Mouse (Mus musculus): Measurements from ENCODE around the gene Polr2h. TPM values are rescaled to one million over a fixed set of nuclear protein-coding genes. Genes with fewer than 3 reads are reported as not detected.

Polr2h gene
- total RNA-seq, 1 experiment from 2014 or later: 115 TPM

DNA sequence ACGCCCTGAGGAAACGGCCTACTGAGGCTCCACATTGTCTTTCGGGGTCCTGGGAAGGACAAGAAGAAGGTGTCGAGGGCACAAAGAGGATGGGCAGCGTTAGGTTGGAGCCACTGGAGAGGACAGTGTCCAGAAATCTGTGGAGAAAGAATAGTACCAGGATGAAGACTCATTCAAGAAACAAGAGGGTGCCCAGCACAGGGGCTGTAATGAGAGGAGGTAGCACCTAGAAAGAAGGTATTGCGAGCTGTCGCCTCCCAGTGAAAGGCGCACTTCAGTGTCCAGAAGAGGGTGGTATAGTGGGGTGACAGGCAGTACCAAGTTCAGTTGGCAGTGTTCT is 654 bp upstream of the Polr2h start:
- ATAC-seq (replicated peaks; ENCODE audit: low read depth, poor library complexity, severe bottlenecking): no peak

DNA sequence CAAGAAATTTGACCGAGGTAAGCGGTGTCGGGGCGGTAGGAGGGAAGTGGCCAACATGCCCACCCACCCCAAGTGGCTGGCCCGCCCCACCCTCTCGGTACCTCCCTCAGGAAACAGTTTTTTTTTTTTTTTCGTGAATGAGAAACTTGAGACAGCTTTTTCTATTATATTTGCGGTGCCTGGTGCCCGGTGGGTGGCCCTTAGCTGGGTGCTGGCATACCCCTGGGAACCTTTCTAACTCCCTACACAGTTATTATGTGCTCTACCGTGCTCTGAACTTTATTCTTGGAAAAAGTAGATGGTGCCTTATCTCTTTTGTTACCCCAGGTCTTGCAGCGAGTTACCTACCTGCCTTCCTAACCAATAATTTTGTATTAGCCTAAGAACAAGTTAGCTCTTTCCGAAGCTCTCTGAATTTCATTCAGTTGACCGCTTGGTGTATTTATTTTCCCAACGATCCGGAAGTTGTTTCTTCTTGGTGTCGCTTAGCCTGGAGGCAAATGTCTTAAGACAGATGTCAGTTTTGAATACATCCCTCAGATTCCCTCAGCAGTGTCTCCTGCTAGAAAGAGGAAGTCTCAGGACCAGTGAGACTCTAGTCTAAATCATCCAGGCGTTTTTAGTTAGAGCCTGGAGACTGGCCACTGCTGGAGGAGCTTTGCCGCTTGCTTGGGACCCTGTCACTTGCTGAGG is 659 bp downstream of the Polr2h start:
- peak; percentile 15; the same call in 1 of the 2 replicates for ATAC-seq (replicated peaks; ENCODE audit: low read depth, poor library complexity, severe bottlenecking)

DNA sequence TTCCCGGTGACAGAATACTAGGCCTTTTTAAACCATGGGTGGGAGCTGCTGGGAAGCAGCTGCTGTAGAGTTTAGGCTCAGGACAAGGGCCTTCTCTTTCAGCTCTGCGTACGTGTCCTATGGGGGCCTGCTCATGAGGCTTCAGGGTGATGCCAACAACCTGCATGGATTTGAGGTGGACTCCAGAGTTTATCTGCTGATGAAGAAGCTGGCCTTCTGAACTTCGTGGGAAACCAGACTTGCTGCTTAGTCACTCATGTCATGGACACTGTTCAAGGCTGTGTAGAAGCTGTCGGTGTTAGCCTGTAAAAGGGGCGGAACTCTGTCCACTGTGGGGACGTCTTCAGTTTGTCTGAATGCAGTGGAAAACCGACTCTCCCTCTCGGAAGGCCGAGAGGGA is 4.3 kb downstream of the Polr2h start:
- ATAC-seq (replicated peaks; ENCODE audit: low read depth, poor library complexity, severe bottlenecking): no peak

DNA sequence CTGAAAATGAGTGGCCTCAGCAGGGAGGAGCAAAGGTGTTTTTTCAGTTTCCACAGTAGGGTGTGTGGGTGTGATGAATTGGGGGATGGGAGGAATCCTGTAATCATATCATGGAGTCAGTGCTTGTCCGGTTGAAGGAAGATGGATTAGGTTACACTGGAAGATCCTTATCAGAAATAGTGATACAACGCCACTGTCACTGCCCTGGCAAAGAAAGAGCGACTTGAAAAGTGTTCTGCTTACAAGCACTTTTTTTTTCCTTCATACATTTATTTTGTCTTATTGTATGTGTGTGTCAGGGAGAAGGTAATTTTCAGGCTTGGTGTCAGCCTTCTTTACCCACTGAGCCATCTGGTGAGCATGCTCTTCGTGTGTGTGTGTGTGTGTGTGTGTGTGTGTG is 5.3 kb downstream of the Polr2h start:
- ATAC-seq (replicated peaks; ENCODE audit: low read depth, poor library complexity, severe bottlenecking): no peak

DNA sequence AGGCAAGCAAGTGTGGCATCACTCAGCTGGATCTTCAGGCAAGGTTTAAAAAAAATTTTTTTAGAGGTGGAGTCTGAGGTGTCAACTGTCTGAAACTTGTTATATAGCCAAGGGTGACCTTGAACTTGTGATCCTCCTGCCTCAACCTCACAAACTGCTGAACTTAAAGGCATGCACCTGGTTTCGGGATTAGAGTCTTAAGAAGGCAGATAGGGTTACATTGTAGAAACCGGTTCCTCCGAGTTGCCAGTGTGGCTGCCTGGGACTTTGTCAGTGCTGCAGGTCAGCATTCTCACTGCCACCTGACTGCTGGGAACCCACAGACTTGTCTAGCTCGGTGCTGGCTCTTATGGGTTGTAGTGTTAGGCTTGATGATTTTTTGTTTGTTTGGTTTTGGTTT is 5.8 kb downstream of the Polr2h start:
- no peak for ATAC-seq (replicated peaks; ENCODE audit: low read depth, poor library complexity, severe bottlenecking)

DNA sequence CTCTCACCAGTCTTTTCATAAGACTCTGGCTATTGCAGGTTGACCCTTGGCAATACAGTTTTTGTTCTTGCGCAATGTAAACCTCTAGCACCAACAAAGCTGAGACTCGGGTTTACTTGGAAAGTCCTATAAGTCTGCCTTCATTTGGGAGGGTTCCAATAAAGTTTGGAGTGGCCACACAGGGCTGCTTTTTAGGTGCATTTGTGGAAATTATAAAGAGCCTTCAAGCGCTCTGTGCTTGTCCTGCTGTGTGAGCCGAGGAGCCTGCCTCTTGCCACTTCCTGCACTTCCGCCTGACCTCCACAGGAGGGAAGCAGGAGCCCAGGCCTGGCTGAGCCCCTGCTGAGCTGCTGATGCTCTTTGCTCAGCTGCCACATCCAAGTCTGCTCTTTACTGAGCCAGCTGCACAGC is 6.9 kb downstream of the Polr2h start:
- ATAC-seq (replicated peaks; ENCODE audit: low read depth, poor library complexity, severe bottlenecking): peak; percentile 99

DNA sequence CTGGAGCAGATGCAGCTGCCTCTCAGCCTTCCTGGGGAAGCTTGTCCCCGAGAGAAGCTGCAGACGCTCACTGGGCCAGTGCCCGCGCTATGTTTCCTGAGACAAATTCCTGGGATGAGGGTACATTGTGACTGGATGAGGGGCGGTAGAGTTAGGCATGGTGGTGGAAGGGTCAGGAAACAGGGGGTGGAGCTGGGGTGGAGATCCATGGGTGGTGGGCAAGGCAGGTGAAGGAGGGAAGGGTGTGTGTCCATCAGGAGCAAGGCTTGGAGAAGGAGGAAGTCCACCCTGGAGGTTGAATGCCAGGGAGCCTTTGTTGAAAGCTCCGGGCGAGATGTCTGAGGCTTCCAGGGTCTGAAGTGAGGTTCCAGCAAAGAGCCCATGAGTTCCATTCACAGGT is 7.9 kb downstream of the Polr2h start:
- no peak for ATAC-seq (replicated peaks; ENCODE audit: low read depth, poor library complexity, severe bottlenecking)

DNA sequence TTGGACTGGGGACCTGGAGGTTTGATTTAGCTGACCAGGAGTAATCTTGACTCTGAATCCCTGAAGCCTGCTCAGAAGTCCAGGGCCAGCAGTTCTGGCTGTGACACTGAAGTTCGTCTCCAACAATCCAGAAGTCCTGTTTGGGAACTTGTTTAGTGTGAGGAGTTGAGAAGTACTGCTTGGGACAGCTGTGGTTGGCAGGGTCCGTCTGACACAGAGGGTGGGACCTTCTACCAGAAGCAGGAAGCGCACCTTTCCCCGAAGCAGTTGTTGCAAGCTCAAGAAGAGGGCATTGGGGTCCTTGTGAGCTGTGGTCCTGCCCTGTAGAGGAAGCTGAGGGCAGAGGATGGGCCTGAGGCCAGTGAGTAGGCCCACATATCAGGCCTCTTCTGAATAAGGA is 8.3 kb downstream of the Polr2h start:
- no peak for ATAC-seq (replicated peaks; ENCODE audit: low read depth, poor library complexity, severe bottlenecking)

DNA sequence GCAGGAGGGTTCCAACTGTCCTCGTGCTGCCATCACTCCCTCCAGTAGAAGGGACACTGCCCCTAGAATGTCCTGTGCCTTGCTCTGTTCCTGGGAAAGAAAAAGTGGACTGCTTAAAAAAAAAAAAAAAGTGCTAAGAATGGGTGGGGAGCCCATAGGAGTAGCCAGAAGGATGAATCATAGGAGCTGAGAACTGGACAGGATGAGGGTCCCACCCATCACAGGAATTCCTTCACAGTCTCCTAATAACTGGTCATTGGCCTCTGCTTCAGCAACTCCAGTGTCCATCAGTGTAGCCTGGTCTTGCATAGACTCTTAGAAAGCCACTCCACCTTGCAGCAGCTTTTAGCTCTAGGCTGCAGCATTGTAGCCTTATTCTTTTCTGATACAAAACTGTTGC is 8.9 kb downstream of the Polr2h start:
- no peak for ATAC-seq (replicated peaks; ENCODE audit: low read depth, poor library complexity, severe bottlenecking)

DNA sequence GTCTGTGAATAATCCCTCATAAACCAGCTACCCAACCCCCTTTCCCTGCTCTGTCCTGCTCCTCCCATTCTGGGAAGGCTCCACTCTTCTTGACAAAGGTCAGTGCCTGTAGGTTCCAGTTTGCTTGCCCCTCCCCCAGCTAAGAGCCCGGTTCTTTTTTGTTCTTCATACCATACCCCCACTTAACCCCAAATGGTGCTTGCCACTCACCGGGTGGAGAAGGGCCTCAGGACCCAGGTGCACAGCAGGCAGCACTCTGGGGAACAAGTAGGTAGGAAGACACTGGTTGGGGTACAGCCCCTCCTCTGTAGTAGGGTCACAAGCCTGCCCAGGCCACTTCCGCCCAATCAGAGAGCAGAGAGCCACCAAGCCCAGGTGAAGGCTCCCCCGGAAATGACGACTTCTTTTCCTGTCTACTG is 12.8 kb downstream of the Polr2h start:
- ATAC-seq (replicated peaks; ENCODE audit: low read depth, poor library complexity, severe bottlenecking): no peak

DNA sequence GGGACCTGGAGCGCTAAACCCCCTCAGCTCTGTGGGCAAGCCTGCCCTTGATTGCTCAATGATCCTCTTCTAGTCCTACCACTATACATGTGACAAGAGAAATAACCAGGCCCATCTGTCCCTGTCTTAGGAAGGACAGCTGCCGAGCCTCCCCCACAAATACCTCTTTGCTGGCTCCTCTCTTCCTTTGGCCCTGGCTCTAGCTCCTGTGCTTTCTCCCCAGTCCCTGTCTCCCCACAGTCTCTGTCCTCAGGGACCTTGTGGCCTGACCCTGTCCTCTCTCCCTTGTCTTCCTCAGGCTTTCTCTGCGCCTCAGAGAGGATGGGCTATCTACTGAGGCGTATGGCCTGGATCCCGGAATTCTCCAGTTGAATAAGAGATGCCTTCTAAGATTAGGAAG is 14.2 kb downstream of the Polr2h start:
- peak; percentile 31; the same call in 1 of the 2 replicates for ATAC-seq (replicated peaks; ENCODE audit: low read depth, poor library complexity, severe bottlenecking)

DNA sequence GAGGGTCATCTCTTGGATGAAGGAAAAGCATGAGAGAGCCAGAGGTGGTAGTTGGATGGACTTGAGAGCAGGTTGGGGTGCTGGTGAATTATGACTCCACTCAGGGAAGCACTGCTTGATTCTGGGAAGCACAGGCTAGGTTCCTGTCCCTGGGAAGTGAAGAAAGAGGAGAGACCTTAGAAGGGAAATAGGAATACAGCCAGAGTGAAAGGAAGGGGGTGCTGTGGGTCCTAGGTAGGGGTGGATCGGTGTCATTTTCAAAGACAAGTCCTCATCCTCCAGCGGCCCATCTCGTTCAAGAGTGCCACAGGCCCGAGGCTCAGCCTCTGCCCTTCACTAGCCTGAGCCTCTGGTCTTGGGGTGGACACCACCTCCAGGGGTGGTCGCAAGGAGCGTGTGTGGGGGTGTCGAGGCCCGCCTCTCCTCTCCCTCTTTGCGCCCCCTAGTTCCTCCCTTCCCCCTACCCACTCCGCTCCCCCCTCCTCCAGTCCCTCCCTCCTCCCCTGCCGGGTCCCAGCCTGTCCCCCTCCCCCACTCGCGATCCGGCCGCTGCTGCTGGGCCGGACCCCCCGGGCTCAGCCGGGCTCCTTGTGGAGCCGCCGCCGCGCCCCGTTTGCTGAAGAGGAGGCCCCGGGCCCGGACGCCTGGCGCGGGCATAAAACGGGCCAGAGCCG is 14.9 kb downstream of the Polr2h start:
- ATAC-seq (replicated peaks; ENCODE audit: low read depth, poor library complexity, severe bottlenecking): no peak

DNA sequence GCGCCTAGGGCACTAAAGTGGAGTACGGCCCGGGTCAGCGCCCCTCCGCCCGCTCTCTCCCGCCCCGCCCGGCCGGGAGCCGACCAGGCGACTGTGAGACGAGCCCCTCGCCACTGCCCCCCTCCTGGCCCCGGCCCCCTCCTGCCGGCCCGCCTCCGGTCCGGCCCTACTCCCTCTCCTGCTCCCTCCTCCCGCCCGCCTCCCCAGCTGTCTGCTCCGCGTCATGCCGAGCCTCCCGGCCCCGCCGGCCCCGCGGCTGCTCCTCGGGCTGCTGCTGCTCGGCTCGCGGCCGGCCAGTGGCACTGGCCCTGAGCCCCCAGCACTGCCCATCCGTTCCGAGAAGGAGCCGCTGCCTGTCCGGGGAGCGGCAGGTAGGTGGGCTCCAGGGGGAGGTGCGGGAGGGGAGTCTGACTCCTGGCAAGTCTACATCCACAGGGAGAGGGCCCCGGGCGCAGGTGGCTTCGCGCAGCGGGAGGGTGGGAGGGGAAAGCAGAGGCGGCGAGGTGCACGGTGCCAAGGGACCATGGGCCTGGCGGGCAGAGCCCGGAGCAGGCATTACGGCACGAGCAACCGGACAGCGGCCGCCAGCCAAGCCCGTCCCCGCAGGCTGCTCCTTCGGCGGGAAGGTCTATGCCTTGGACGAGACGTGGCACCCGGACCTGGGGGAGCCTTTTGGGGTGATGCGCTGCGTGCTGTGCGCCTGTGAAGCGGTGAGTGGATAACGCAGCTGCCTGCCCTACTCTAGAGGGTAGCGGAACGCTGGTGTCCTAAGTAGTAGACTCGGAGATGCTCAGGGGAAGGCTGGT is 15.7 kb downstream of the Polr2h start, which contains the start of gene Chrd:
TSS of gene Chrd (plus strand) at position 203 of the 806 bp plus-strand sequence.
- peak; percentile 44 for ATAC-seq (replicated peaks; ENCODE audit: low read depth, poor library complexity, severe bottlenecking)

DNA sequence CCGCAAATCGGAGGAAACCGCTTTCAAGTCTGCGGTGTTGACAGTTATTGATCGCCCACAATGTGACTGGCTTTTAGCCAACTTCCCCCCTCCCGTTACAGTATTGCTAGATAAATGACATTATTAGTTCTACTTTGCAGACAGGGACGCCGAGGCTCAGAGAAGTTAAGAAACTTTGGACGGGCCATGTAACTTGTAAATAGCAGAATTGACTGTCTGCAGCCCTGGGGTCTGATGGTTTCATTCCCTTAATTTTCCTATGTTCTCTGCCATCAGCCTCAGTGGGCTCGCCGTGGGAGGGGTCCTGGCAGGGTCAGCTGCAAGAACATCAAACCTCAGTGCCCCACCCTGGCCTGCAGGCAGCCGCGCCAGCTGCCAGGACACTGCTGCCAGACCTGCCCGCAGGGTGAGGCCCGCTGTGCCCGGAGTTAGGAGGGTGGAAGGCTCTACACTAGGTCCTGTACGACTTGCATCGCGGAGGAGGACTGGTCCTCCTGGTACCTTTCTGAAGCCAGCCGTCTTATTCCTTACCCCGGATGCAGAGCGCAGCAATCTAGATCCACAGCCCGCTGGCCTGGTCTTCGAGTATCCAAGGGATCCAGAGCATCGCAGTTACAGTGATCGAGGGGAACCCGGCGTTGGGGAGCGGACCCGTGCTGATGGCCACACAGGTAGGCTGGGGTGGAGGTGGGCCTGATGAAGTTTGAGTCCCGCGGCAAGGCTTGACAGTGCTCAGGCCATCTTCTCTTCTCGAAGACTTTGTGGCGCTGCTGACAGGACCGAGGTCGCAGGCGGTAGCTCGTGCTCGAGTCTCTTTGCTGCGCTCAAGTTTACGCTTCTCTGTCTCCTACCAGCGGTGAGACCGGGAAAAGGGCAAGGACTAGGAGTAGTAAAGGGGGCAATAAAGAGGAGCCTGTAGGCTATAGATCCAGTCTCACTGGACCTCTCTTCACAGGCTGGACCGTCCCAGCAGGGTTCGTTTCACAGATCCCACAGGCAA is 16.6 kb downstream of the Polr2h start, which contains the start of gene Thpo:
TSS of gene Thpo (minus strand) at position 781 of the 1,000 bp plus-strand sequence.
- no peak for ATAC-seq (replicated peaks; ENCODE audit: low read depth, poor library complexity, severe bottlenecking)

DNA sequence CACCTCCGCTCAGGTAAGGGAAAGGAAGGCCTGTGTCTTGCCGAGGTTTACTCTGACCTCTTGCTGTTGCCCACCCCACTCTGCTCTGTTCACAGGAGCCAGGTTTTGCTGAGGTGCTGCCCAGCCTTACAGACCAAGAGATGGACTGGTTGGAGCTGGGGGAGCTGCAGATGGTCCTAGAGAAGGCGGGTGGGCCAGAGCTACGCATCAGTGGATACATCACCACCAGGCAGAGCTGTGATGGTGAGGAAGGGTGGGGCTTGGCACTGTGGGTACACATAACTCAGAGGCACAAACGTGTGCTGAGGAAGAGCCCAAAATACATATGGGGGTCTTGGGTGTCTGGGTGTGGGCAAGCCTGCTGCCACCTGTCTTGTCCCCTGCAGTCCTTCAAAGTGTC is 18.2 kb downstream of the Polr2h start:
- ATAC-seq (replicated peaks; ENCODE audit: low read depth, poor library complexity, severe bottlenecking): no peak

DNA sequence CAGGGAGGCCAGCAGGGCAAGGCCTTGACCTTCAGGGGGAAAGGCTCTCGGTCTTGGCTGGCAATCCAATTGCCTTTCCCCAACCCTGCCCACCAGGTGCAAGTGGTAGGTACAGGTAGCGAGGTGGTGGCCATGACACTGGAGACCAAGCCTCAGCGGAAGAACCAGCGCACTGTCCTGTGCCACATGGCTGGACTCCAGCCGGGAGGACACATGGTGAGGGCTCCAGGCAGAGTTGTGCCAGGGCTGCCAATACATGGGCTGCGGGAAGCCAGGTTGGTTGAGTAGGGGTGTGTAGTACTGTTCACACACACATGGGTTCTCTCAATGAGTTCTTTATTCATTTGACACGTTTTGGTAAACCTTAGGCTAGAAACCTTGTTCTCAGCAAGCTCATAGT is 18.7 kb downstream of the Polr2h start:
- ATAC-seq (replicated peaks; ENCODE audit: low read depth, poor library complexity, severe bottlenecking): no peak

DNA sequence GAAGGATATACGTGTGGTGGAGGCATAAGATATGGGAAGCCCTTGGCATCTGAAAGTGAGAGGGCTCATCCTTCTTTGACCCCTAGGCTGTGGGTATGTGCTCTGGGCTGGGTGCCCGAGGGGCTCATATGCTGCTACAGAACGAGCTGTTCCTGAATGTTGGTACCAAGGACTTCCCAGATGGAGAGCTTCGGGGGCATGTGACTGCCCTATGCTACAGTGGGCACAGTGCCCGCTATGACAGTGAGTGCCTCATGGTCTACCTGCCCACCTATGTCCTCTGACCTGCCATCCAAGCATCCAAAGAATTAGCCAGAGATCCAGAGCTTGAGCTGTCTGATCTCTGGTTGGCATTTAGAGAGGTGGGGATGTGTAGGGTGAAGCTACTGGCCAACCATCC is 19.4 kb downstream of the Polr2h start:
- ATAC-seq (replicated peaks; ENCODE audit: low read depth, poor library complexity, severe bottlenecking): no peak

DNA sequence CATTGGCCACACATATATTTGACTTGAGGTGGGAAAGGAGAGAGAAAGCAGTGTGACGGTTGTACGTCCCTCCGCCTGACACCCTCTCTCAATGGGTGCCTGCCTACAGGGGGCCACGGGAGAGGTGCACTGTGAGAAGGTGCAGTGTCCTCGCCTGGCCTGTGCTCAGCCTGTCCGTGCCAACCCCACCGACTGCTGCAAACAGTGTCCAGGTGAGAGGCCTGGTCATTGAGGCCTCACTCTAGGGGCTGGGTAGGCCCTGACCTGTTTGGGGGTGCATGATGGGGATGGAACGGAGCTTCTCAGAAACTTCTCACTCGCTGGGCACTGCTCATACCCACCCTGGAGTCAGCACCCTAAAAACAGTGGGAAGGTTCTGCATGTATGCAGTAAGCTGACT is 22.4 kb downstream of the Polr2h start:
- ATAC-seq (replicated peaks; ENCODE audit: low read depth, poor library complexity, severe bottlenecking): no peak

DNA sequence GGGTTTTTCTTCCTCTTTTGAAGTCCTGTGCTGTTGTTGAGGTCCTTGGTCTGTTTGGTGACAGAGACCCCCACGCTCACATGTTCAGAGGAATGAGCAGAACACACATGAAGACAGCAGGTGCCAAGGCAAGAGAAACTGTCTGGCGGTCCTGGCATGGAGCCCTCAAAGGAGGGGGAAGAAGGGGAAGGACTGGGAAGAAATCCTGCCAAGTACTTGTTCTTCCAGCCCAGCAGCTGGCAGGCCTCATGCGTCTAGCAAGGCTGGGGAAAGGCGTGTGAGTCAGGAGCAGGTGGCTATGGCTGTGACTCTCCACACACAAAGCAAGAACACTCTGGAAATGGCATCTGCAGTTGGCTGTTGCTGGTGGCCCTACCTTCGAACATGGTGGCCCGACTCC is 29.2 kb downstream of the Polr2h start:
- ATAC-seq (replicated peaks; ENCODE audit: low read depth, poor library complexity, severe bottlenecking): 0 out of 2 replicates have a peak, but pooled peaks have one; percentile 8

DNA sequence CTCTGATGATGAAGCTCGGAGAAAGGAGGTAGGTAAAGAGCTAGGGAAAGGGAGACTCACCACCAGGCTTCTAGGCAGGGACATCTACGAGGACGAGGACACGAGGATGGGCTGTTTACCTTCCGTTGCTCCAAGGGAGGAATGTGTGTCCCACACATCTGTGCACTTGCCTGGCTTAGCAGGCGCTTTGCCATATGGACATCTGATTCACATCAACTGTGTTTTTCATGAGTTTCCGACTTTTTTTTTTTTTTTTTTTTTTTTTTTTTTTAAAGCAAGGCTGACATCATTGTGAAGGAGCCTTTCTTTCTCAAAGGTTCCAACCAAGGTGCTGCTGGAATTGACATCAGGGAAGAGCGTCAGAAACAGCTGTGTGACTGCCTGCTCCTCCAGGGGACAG is 33.1 kb downstream of the Polr2h start:
- no peak for ATAC-seq (replicated peaks; ENCODE audit: low read depth, poor library complexity, severe bottlenecking)
